Mouse (Mus musculus): ENCODE data around the gene Trim38. TPM values are rescaled to one million over a fixed set of nuclear protein-coding genes. Genes with fewer than 3 reads are reported as not detected.
A peak's percentile ranks its signal among the peaks of the same experiment; 100 is the strongest.

The Trim38 gene
- polyA plus RNA-seq, 1 experiment: not detected

- TF ChIP-seq GATA1 (IDR thresholded peaks at IDR 0.05; ENCODE audit: borderline replicate concordance, low read length) (no peak), FLI1 (IDR thresholded peaks at IDR 0.05; ENCODE audit: low read length) (no peak)
- Histone ChIP-seq H3K4me3 (replicated peaks) (peak within 1 kb of the TSS; percentile 95), H3K4me1 (peaks cover 25% of the 10 kb centered on the region), H3K9me3 (no peaks in the 10 kb centered on the region), H3K36me3 (replicated peaks; ENCODE audit: low read length) (no peaks in the 10 kb centered on the region), H3K27me3 (replicated peaks) (no peaks in the 10 kb centered on the region)
Observed at GRCm38 (mm10) chr13:23738677-23739068, 31.0 kb upstream of the Trim38 start, which contains the start of gene Hist1h1c. Hist1h1c (plus strand) TSS chr13:23738808.

GRCm38 (mm10) chr13:23739069-23739921 lies 30.4 kb upstream of the Trim38 start:
- H3K4me3 ChIP-seq (replicated peaks): peak overlapping the region; percentile 95
- no peaks in the 10 kb centered on the region for H3K36me3 ChIP-seq (replicated peaks; ENCODE audit: low read length)
- peaks cover 30% of the 10 kb centered on the region for H3K4me1 ChIP-seq
- no peaks in the 10 kb centered on the region for H3K9me3 ChIP-seq
- TF ChIP-seq FLI1 (IDR thresholded peaks at IDR 0.05; ENCODE audit: low read length) (no peak), GATA1 (IDR thresholded peaks at IDR 0.05; ENCODE audit: borderline replicate concordance, low read length) (no peak)
- H3K27me3 ChIP-seq (replicated peaks): no peaks in the 10 kb centered on the region

DNA sequence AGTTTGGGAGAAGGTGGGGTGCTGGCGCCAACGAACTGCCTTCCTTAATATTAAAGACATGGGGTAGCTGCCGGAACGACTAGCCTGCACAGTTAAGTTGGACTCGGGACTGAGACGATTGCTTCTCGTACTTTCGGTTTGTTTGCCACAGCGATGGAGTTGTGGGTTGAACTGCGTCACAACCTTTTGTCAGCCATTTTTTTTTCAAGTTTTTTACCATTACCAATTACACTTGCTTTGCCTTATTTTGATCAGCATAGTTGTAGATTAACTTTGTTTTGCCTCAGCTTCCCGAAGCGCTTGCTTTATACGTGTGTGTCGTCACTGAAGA lies 29.8 kb upstream of the Trim38 start:
- Histone ChIP-seq H3K36me3 (replicated peaks; ENCODE audit: low read length) (no peaks in the 10 kb centered on the region), H3K9me3 (no peaks in the 10 kb centered on the region), H3K27me3 (replicated peaks) (no peaks in the 10 kb centered on the region), H3K4me3 (replicated peaks) (peak overlapping the region; percentile 95), H3K4me1 (peaks cover 35% of the 10 kb centered on the region)
- TF ChIP-seq FLI1 (IDR thresholded peaks at IDR 0.05; ENCODE audit: low read length): no peak
- TF ChIP-seq GATA1 (IDR thresholded peaks at IDR 0.05; ENCODE audit: borderline replicate concordance, low read length): no peak

DNA sequence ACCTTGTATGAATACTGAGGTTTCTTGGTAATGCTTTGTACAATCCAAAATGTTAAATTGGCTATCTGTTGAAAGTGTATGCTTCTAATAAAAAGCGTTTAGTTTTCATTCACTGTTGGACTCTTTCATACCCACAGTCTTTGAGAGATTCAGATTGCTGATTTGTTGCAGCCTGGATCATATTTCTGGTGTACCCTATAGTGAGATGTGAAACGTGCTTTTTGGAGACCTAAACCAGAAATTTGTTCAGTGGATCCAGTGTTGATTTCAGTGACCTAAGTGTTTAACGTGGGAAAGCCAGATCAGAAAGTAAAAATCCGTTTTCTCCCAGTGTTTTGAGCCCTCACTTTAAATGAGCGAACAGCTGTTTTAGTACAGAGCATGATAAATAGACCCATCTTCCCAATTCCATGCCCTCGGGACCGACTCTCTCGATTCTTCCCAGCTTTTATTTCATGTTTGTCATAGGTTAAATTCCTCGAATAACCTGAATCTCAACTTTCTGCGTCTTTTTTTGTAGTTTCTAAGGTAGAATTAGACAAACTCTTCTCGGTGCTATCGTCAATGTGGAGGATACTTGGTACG lies 29.4 kb upstream of the Trim38 start:
- TF ChIP-seq FLI1 (IDR thresholded peaks at IDR 0.05; ENCODE audit: low read length) (no peak), GATA1 (IDR thresholded peaks at IDR 0.05; ENCODE audit: borderline replicate concordance, low read length) (no peak)

GRCm38 (mm10) chr13:23740910-23741309 lies 28.8 kb upstream of the Trim38 start:
- Histone ChIP-seq H3K27me3 (replicated peaks) (no peaks in the 10 kb centered on the region), H3K4me1 (peaks cover 35% of the 10 kb centered on the region), H3K4me3 (replicated peaks) (peak overlapping the region; percentile 95), H3K36me3 (replicated peaks; ENCODE audit: low read length) (no peaks in the 10 kb centered on the region), H3K9me3 (no peaks in the 10 kb centered on the region)
- TF ChIP-seq GATA1 (IDR thresholded peaks at IDR 0.05; ENCODE audit: borderline replicate concordance, low read length): no peak
- no peak for TF ChIP-seq FLI1 (IDR thresholded peaks at IDR 0.05; ENCODE audit: low read length)

More for the DNA sequence above, 29.4 kb upstream of the Trim38 start:
- Histone ChIP-seq H3K27me3 (replicated peaks) (no peaks in the 10 kb centered on the region), H3K4me1 (peaks cover 35% of the 10 kb centered on the region), H3K36me3 (replicated peaks; ENCODE audit: low read length) (no peaks in the 10 kb centered on the region), H3K4me3 (replicated peaks) (peak overlapping the region; percentile 95), H3K9me3 (no peaks in the 10 kb centered on the region)

DNA sequence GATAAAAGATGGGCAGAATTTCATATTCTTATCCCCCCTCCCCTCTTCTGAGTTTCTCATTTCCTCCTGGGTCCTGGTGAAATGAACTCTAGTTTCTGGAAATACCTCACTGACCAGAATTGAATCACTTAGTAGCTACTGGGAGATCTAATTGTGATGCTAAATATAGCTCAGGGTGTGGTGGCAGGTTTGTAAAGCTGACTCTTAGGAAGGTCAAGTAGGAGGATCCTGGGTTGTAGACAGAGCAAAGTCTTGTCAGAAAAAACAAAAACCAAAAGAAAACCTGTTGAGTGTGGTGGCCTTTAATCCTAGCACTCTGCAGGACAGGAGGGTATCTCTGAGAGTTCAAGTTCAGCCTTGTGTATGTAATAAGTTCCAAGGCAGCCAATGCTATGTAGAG lies 27.7 kb upstream of the Trim38 start:
- Histone ChIP-seq H3K4me1 (peaks cover 36% of the 10 kb centered on the region), H3K27me3 (replicated peaks) (no peaks in the 10 kb centered on the region), H3K36me3 (replicated peaks; ENCODE audit: low read length) (no peaks in the 10 kb centered on the region), H3K4me3 (replicated peaks) (peak overlapping the region; percentile 14), H3K9me3 (no peaks in the 10 kb centered on the region)
- TF ChIP-seq FLI1 (IDR thresholded peaks at IDR 0.05; ENCODE audit: low read length) (no peak), GATA1 (IDR thresholded peaks at IDR 0.05; ENCODE audit: borderline replicate concordance, low read length) (no peak)

- Histone ChIP-seq H3K4me3 (replicated peaks) (no peak overlapping the region), H3K27me3 (replicated peaks) (no peaks in the 10 kb centered on the region), H3K36me3 (replicated peaks; ENCODE audit: low read length) (no peaks in the 10 kb centered on the region), H3K9me3 (no peaks in the 10 kb centered on the region), H3K4me1 (peaks cover 40% of the 10 kb centered on the region)
- no peak for TF ChIP-seq FLI1 (IDR thresholded peaks at IDR 0.05; ENCODE audit: low read length)
- no peak for TF ChIP-seq GATA1 (IDR thresholded peaks at IDR 0.05; ENCODE audit: borderline replicate concordance, low read length)
Observed at GRCm38 (mm10) chr13:23743215-23743614, 26.5 kb upstream of the Trim38 start.

GRCm38 (mm10) chr13:23743963-23744362 lies 25.8 kb upstream of the Trim38 start:
- TF ChIP-seq FLI1 (IDR thresholded peaks at IDR 0.05; ENCODE audit: low read length) (no peak), GATA1 (IDR thresholded peaks at IDR 0.05; ENCODE audit: borderline replicate concordance, low read length) (no peak)
- H3K36me3 ChIP-seq (replicated peaks; ENCODE audit: low read length): no peaks in the 10 kb centered on the region
- peak overlapping the region; percentile 67 for H3K4me3 ChIP-seq (replicated peaks)
- H3K27me3 ChIP-seq (replicated peaks): no peaks in the 10 kb centered on the region
- H3K9me3 ChIP-seq: no peaks in the 10 kb centered on the region
- H3K4me1 ChIP-seq: peaks cover 46% of the 10 kb centered on the region

DNA sequence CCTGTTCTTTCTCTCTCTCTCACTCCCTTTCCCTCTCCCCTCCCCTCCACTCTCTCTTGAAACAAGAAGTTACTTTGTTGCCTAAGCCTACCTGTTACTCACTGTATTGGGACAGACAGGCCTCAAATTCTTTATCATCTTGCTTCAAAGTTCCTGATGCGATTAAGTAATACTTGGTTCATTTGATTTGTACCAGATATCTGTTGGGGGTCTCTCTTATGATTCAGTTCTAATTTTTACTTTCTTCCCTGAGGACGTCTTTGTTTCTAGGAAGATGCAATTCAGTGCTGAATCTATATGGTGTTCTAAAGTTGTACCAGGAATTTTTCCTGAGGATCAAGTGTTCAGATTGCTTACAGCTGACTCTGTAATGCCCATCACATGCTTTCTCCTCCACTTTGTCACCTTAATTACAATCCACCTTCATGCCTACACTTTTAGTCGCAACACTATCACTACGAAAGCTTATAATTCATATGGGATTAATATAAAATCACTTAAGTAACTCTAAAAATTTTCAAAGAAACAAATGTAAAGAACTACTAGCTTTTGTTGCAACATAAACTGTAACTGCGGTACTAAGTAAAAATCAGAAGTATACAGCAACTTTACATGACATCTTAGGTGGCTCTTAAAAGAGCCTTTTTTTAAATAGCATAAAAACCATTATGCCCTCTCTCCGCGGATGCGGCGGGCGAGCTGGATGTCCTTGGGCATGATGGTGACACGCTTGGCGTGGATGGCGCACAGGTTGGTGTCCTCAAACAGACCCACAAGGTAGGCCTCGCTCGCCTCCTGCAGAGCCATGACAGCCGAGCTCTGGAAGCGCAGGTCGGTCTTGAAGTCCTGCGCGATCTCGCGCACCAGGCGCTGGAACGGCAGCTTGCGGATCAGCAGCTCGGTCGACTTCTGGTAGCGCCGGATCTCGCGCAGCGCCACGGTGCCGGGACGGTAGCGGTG lies 25.0 kb upstream of the Trim38 start:
- Histone ChIP-seq H3K4me3 (replicated peaks) (peak overlapping the region; percentile 86), H3K9me3 (no peaks in the 10 kb centered on the region), H3K36me3 (replicated peaks; ENCODE audit: low read length) (no peaks in the 10 kb centered on the region), H3K4me1 (peaks cover 48% of the 10 kb centered on the region), H3K27me3 (replicated peaks) (no peaks in the 10 kb centered on the region)
- no peak for TF ChIP-seq FLI1 (IDR thresholded peaks at IDR 0.05; ENCODE audit: low read length)
- TF ChIP-seq GATA1 (IDR thresholded peaks at IDR 0.05; ENCODE audit: borderline replicate concordance, low read length): no peak

Measured in megakaryocyte, embryonic 14.5 days (primary cell).